14 mouse cellular contexts compared by ENCODE assay signal in the genomic region with DNA sequence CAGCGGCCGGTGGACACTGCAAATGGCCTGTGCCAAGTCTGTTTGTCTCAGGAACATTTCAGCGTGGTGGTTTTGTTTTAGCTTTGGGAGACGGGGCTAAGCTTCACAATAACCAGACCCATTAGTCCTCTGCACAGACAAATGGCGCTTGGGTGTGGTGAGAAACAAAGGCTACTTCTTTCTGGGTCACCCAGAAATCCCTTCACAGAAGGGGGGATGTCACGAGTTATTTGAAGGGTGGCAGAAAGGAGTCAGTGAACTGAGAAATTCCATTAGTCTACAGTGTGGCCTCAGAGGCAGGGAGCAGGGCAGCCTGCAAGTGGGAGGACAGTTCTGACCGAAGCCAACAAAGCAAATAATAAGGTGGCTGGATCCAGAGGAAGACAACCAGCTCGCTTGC. TPM values are rescaled to one million over a fixed set of nuclear protein-coding genes. Genes with fewer than 3 reads are reported as not detected.
"Had no signal": no experiment of that assay in that cellular context is flagged by ENCODE, and none has a peak within 500 bp of the region (broad histone marks: within the 10 kb centered on the region; RNA-seq: fewer than 3 reads in every experiment).

No protein-coding gene starts in this region.

- H3K27ac ChIP-seq: left cerebral cortex, adult 2 months; limb, embryonic 10.5 days; liver, embryonic 15.5 days; stomach, embryonic 15.5 days had no signal

- H3K4me2 ChIP-seq: liver, embryonic 11.5 days; liver, embryonic 15.5 days; stomach, embryonic 15.5 days had no signal

- H3K27me3 ChIP-seq: liver, embryonic 15.5 days; stomach, embryonic 15.5 days had no signal

- H3K4me1 ChIP-seq: liver, embryonic 15.5 days; stomach, embryonic 15.5 days had no signal

- H3K36me3 ChIP-seq: liver, embryonic 15.5 days; stomach, embryonic 15.5 days had no signal

- DNase-seq: kidney, adult 2 months; kidney, postnatal 14 days; lung, adult 2 months; lung, postnatal 36 days; right cerebral cortex, postnatal 14 days; thymus, postnatal 36 days had no signal

- H3K9me3 ChIP-seq: liver, embryonic 15.5 days; stomach, embryonic 15.5 days had no signal

- H3K9ac ChIP-seq: liver, embryonic 15.5 days; stomach, embryonic 15.5 days had no signal

- H3K4me3 ChIP-seq: left cerebral cortex, adult 2 months; limb, embryonic 10.5 days; liver, embryonic 15.5 days; stomach, embryonic 15.5 days had no signal

- ATAC-seq: lung, postnatal 0 days; midbrain, embryonic 16.5 days had no signal

RNA-seq across cellular contexts. Expression of a gene that starts 52.0 kb away (rescaled TPM):
- total RNA-seq: neutrophil, adult 5-6 weeks had no signal
